ENCODE assay signal across 29 mouse cellular contexts in the genomic region with DNA sequence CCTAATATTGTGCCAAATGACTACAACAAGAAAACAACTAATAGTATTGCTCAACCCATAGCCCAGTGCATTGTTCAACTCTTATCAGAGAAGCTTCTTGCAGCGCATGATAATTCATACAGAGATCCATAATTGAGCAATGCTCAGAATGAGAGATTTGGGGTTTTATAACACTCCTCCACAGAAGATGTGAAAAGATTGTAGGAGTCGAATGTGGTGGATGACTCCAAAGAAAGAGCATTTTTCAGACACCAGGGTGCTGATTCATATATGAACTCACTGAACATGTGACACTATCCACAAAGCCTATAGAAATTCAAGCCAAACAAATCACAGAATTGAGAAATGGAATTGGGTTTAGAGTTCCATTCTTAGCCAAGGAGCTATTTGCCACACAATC. TPM values are rescaled to one million over a fixed set of nuclear protein-coding genes. Genes with fewer than 3 reads are reported as not detected.
DNase-seq lines count a peak whose midpoint lies in the region; ATAC-seq and TF ChIP-seq lines count a peak whose summit lies in the region.
"Had no signal": no experiment of that assay in that cellular context is flagged by ENCODE, and none has a peak within 500 bp of the region (broad histone marks: within the 10 kb centered on the region; RNA-seq: fewer than 3 reads in every experiment).

No protein-coding gene starts in this region.

- H3ac ChIP-seq in C2C12 (ENCODE audit: control insufficient read depth, insufficient read length, low read depth), result no peak overlapping the region

- H3K27me3 ChIP-seq in C2C12 (ENCODE audit: control insufficient read depth, insufficient read depth, insufficient read length), result no peaks in the 10 kb centered on the region
- H3K27me3 ChIP-seq in hindbrain, postnatal 0 days (ENCODE audit: insufficient read depth, low read length), result no peaks in the 10 kb centered on the region
- H3K27me3 ChIP-seq: embryonic facial prominence, embryonic 12.5 days; embryonic facial prominence, embryonic 15.5 days; forebrain, embryonic 12.5 days; forebrain, embryonic 15.5 days; heart, embryonic 13.5 days; Patski had no signal

- H3K9ac ChIP-seq in hindbrain, postnatal 0 days (replicated peaks; ENCODE audit: low read length), result no peak overlapping the region
- H3K9ac ChIP-seq: embryonic facial prominence, embryonic 12.5 days; embryonic facial prominence, embryonic 15.5 days; forebrain, embryonic 12.5 days; forebrain, embryonic 15.5 days; heart, embryonic 13.5 days; hindbrain, embryonic 14.5 days had no signal

- no peaks in the 10 kb centered on the region for H3K79me3 ChIP-seq in C2C12 (ENCODE audit: low read depth)

- no peak for TF ChIP-seq CTCF in C2C12 (IDR thresholded peaks at IDR 0.05; ENCODE audit: control insufficient read depth, insufficient read depth, insufficient read length)
- TF ChIP-seq CTCF in embryonic fibroblast, embryonic 13.5 days (IDR thresholded peaks at IDR 0.05; ENCODE audit: borderline replicate concordance, insufficient read depth, low read length), result no peak
- no peak for TF ChIP-seq CTCF in hindbrain, postnatal 0 days (IDR thresholded peaks at IDR 0.05; ENCODE audit: low read depth)

- H3K79me2 ChIP-seq in C2C12 (ENCODE audit: control insufficient read depth, insufficient read depth), result no peaks in the 10 kb centered on the region

- peak; percentile 86 for DNase-seq in 3T3-L1 (ENCODE audit: low read depth, low spot score)
- DNase-seq in gastrocnemius, postnatal 25 days, result no peak
- DNase-seq in hindbrain, postnatal 0 days (ENCODE audit: low spot score), result no peak
- no peak for DNase-seq in gastrocnemius, postnatal 36 days
- DNase-seq: adrenal gland, postnatal 10 days; adrenal gland, postnatal 36 days; cerebellum, adult 11 months; cerebellum, adult 2 months; cerebellum, adult 9-11 months; cerebellum, postnatal 25 days; gastrocnemius, adult 2 months; gastrocnemius, postnatal 14 days; heart, adult 2 months; heart, postnatal 14 days; heart, postnatal 4 days had no signal

- H3K36me3 ChIP-seq in C2C12 (ENCODE audit: control insufficient read depth, insufficient read depth), result no peaks in the 10 kb centered on the region
- no peaks in the 10 kb centered on the region for H3K36me3 ChIP-seq in hindbrain, postnatal 0 days (ENCODE audit: insufficient read depth, low read length)
- H3K36me3 ChIP-seq: embryonic facial prominence, embryonic 12.5 days; embryonic facial prominence, embryonic 15.5 days; forebrain, embryonic 12.5 days; forebrain, embryonic 15.5 days; heart, embryonic 10.5 days; heart, embryonic 13.5 days had no signal

- 93% methylated on average over 2 of the region's 2 CpGs for WGBS in hindbrain, postnatal 0 days

- intact Hi-C loops in gastrocnemius, postnatal 36 days (cut with DNase I), result no loop called here

- TF ChIP-seq POLR2A in embryonic fibroblast, embryonic 13.5 days (IDR thresholded peaks at IDR 0.05; ENCODE audit: low read depth, low read length), result no peak

- H3K9me3 ChIP-seq in hindbrain, postnatal 0 days (ENCODE audit: low read length), result no peaks in the 10 kb centered on the region
- H3K9me3 ChIP-seq: embryonic facial prominence, embryonic 12.5 days; embryonic facial prominence, embryonic 15.5 days; forebrain, embryonic 12.5 days; forebrain, embryonic 15.5 days; heart, embryonic 10.5 days; heart, embryonic 13.5 days had no signal

- ATAC-seq in hindbrain, postnatal 0 days, result no peak
- ATAC-seq: forebrain, embryonic 15.5 days; intestine, postnatal 0 days; Patski had no signal

- H3K27ac ChIP-seq in embryonic fibroblast, embryonic 13.5 days (ENCODE audit: insufficient read depth, low read length), result peak overlapping the region; percentile 94
- H3K27ac ChIP-seq in hindbrain, postnatal 0 days, result no peak overlapping the region
- H3K27ac ChIP-seq: embryonic facial prominence, embryonic 12.5 days; embryonic facial prominence, embryonic 15.5 days; forebrain, embryonic 12.5 days; forebrain, embryonic 15.5 days; gastrocnemius, adult 2 months; heart, adult 2 months; heart, embryonic 10.5 days; heart, embryonic 13.5 days; hindbrain, embryonic 14.5 days had no signal

- H3K4me3 ChIP-seq in C2C12 (ENCODE audit: insufficient read depth, poor library complexity, severe bottlenecking), result no peak overlapping the region
- H3K4me3 ChIP-seq in embryonic fibroblast, embryonic 13.5 days (ENCODE audit: insufficient read depth, low read length), result no peak overlapping the region
- H3K4me3 ChIP-seq in hindbrain, postnatal 0 days (ENCODE audit: low read length), result no peak overlapping the region
- H3K4me3 ChIP-seq: embryonic facial prominence, embryonic 12.5 days; embryonic facial prominence, embryonic 15.5 days; erythroblast, embryonic 14.5 days; forebrain, embryonic 12.5 days; forebrain, embryonic 15.5 days; gastrocnemius, adult 2 months; heart, adult 2 months; heart, embryonic 10.5 days; heart, embryonic 13.5 days had no signal

- no peak overlapping the region for H3K4me2 ChIP-seq in hindbrain, postnatal 0 days (ENCODE audit: low read depth, low read length)
- H3K4me2 ChIP-seq: embryonic facial prominence, embryonic 12.5 days; embryonic facial prominence, embryonic 15.5 days; forebrain, embryonic 12.5 days; forebrain, embryonic 15.5 days; heart, embryonic 13.5 days; hindbrain, embryonic 14.5 days had no signal

- H3K4me1 ChIP-seq in embryonic fibroblast, embryonic 13.5 days (ENCODE audit: control insufficient read depth, insufficient read depth, low read length), result no peaks in the 10 kb centered on the region; the same call in 1 of the 2 replicates
- no peaks in the 10 kb centered on the region for H3K4me1 ChIP-seq in hindbrain, postnatal 0 days (ENCODE audit: insufficient read depth, low read length)
- H3K4me1 ChIP-seq: embryonic facial prominence, embryonic 12.5 days; embryonic facial prominence, embryonic 15.5 days; forebrain, embryonic 12.5 days; heart, embryonic 10.5 days; heart, embryonic 13.5 days had no signal

TF ChIP-seq in C2C12, 6 proteins besides CTCF, POLR2A, EP300 and RAD21:
- TF ChIP-seq USF1 (IDR thresholded peaks at IDR 0.05; ENCODE audit: low read depth) (peak; percentile 75), FOSL1 (IDR thresholded peaks at IDR 0.05; ENCODE audit: insufficient read depth, low read length, poor library complexity, severe bottlenecking) (no peak), CEBPB (IDR thresholded peaks at IDR 0.05; ENCODE audit: low read depth) (peak; percentile 57), MYOG (IDR thresholded peaks at IDR 0.05; ENCODE audit: control insufficient read depth, extremely low read depth, insufficient read length) (no peak), MYOD1 (IDR thresholded peaks at IDR 0.05; ENCODE audit: control insufficient read depth, insufficient read length, low read depth) (no peak)

RNA-seq across cellular contexts. Expression of a gene that starts 34.0 kb away (rescaled TPM):
- 3.4 TPM for polyA plus RNA-seq in C2C12 (2012; fragmentation: generic; extraction: Trizol)
- polyA plus RNA-seq in embryonic fibroblast, embryonic 13.5 days (2011; ENCODE audit: insufficient read length, low read depth, missing spikeins), result 45.6 and 74.2 TPM in 2 replicates
- total RNA-seq in gastrocnemius, postnatal 25 days (2021), result 10 to 100 TPM; 20.2 to 30.4 TPM
- total RNA-seq in hindbrain, postnatal 0 days (2014; rRNA removed), result 21.1 and 23.5 TPM in 2 replicates
- 23.2 and 25.1 TPM in 2 replicates for polyA plus RNA-seq in hindbrain, postnatal 0 days (2015; fragmentation: Nextera tagmentation; extraction: Ambion mirVana)
- total RNA-seq in gastrocnemius, postnatal 36 days (2021), result 10 to 100 TPM; 17.5 to 20.3 TPM
- polyA plus RNA-seq: erythroblast, embryonic 14.5 days had no signal

RNA-seq across cellular contexts. Expression of a gene that starts 59.2 kb away (rescaled TPM):
- polyA plus RNA-seq in C2C12 (2012; fragmentation: generic; extraction: Trizol), result 24.5 TPM
- 610 and 713 TPM in 2 replicates for polyA plus RNA-seq in embryonic fibroblast, embryonic 13.5 days (2011; ENCODE audit: insufficient read length, low read depth, missing spikeins)
- 100 to 1,000 TPM; 104 to 186 TPM for total RNA-seq in gastrocnemius, postnatal 25 days (2021)
- 32.6 and 73.3 TPM in 2 replicates for total RNA-seq in hindbrain, postnatal 0 days (2014; rRNA removed)
- 26.1 and 27.0 TPM in 2 replicates for polyA plus RNA-seq in hindbrain, postnatal 0 days (2015; fragmentation: Nextera tagmentation; extraction: Ambion mirVana)
- total RNA-seq in gastrocnemius, postnatal 36 days (2021), result 100 to 1,000 TPM; 116 to 122 TPM
- total RNA-seq: common myeloid progenitor, adult 5-6 weeks; granulocyte monocyte progenitor cell, adult 5-6 weeks had no signal
- polyA plus RNA-seq: erythroblast, embryonic 14.5 days had no signal
